ENCODE assay signal across 12 mouse cellular contexts in the genomic region with DNA sequence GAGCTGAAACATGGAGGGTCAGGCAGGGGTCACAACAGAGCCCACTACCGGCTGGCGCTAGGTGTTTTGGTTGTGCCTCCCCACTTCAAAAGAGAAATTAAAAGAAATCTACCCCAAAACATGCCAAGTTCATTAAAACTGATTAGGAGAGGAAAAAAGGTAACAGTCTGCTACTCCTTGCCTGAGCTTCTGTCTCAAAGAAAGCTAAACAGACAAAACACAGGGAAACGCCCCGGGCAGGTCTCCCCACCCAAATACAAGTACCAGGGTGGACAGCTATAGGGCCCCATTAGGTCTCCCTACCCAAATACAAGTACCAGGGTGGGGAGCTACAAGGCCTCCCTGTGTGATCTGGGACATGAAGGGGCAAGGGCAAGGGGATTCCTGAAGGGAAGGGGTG. TPM values are rescaled to one million over a fixed set of nuclear protein-coding genes. Genes with fewer than 3 reads are reported as not detected.
DNase-seq lines count a peak whose midpoint lies in the region; ATAC-seq lines count a peak whose summit lies in the region.
"Had no signal": no experiment of that assay in that cellular context is flagged by ENCODE, and none has a peak within 500 bp of the region (broad histone marks: within the 10 kb centered on the region; RNA-seq: fewer than 3 reads in every experiment).

Gm26602 (plus strand) TSS at position 301 of the 400 bp plus-strand sequence.

- no peaks in the 10 kb centered on the region for H3K27me3 ChIP-seq in intestine, embryonic 15.5 days (replicated peaks)
- H3K27me3 ChIP-seq in intestine, embryonic 16.5 days (replicated peaks; ENCODE audit: control insufficient read depth, insufficient read depth, low read length) = no peaks in the 10 kb centered on the region
- no peaks in the 10 kb centered on the region for H3K27me3 ChIP-seq in embryonic facial prominence, embryonic 13.5 days
- H3K27me3 ChIP-seq in hindbrain, embryonic 13.5 days = no peaks in the 10 kb centered on the region
- no peaks in the 10 kb centered on the region for H3K27me3 ChIP-seq in midbrain, embryonic 14.5 days (ENCODE audit: control insufficient read depth, insufficient read depth, low read length)
- H3K27me3 ChIP-seq: CH12.LX had no signal

- peaks cover 23% of the 10 kb centered on the region for H3K36me3 ChIP-seq in intestine, embryonic 15.5 days
- H3K36me3 ChIP-seq in intestine, embryonic 16.5 days (ENCODE audit: control insufficient read depth, insufficient read depth, low read length) = peaks cover 15% of the 10 kb centered on the region
- peaks cover 43% of the 10 kb centered on the region for H3K36me3 ChIP-seq in embryonic facial prominence, embryonic 13.5 days
- peaks cover 43% of the 10 kb centered on the region for H3K36me3 ChIP-seq in hindbrain, embryonic 13.5 days
- peaks cover 35% of the 10 kb centered on the region for H3K36me3 ChIP-seq in midbrain, embryonic 14.5 days (ENCODE audit: control insufficient read depth, insufficient read depth, low read length)

- no peak for DNase-seq in midbrain, embryonic 14.5 days
- DNase-seq in adipocyte (ENCODE audit: low spot score) = no peak
- no peak for DNase-seq in ovary, postnatal 10 days (ENCODE audit: low spot score)
- no peak for DNase-seq in urinary bladder, adult 2 months (ENCODE audit: low spot score)
- DNase-seq: cerebellum, adult 2 months; gastrocnemius, postnatal 10 days; kidney, postnatal 36 days had no signal

- no peak within 1 kb of the TSS for H3K9ac ChIP-seq in intestine, embryonic 15.5 days
- no peak within 1 kb of the TSS for H3K9ac ChIP-seq in intestine, embryonic 16.5 days (ENCODE audit: low read depth, low read length)
- H3K9ac ChIP-seq in embryonic facial prominence, embryonic 13.5 days = no peak within 1 kb of the TSS
- H3K9ac ChIP-seq in hindbrain, embryonic 13.5 days = peak within 1 kb of the TSS; percentile 64; the same call in 1 of the 2 replicates
- peak within 1 kb of the TSS; percentile 82; the same call in 1 of the 2 replicates for H3K9ac ChIP-seq in midbrain, embryonic 14.5 days (replicated peaks; ENCODE audit: low read length)

- ATAC-seq in intestine, embryonic 15.5 days = no peak
- ATAC-seq in intestine, embryonic 16.5 days = no peak
- ATAC-seq in embryonic facial prominence, embryonic 13.5 days (ENCODE audit: insufficient number of reproducible peaks, insufficient read depth, low FRiP score, low TSS enrichment, low read depth) = no peak
- ATAC-seq in hindbrain, embryonic 13.5 days (ENCODE audit: low FRiP score) = no peak
- ATAC-seq in midbrain, embryonic 14.5 days (ENCODE audit: low FRiP score, low TSS enrichment) = no peak

- WGBS in intestine, embryonic 15.5 days = 88% methylated on average over 4 of the region's 4 CpGs
- WGBS in intestine, embryonic 16.5 days = 89% methylated on average over 4 of the region's 4 CpGs
- 93% methylated on average over 4 of the region's 4 CpGs for WGBS in embryonic facial prominence, embryonic 13.5 days
- 95% methylated on average over 4 of the region's 4 CpGs for WGBS in hindbrain, embryonic 13.5 days
- 96% methylated on average over 4 of the region's 4 CpGs for WGBS in midbrain, embryonic 14.5 days

- H3K4me1 ChIP-seq in intestine, embryonic 15.5 days (replicated peaks) = peaks cover 31% of the 10 kb centered on the region
- H3K4me1 ChIP-seq in intestine, embryonic 16.5 days (ENCODE audit: control insufficient read depth, insufficient read depth, low read length) = peaks cover 21% of the 10 kb centered on the region
- peaks cover 22% of the 10 kb centered on the region for H3K4me1 ChIP-seq in embryonic facial prominence, embryonic 13.5 days
- peaks cover 32% of the 10 kb centered on the region for H3K4me1 ChIP-seq in hindbrain, embryonic 13.5 days (replicated peaks)
- H3K4me1 ChIP-seq in midbrain, embryonic 14.5 days (ENCODE audit: control insufficient read depth, insufficient read depth, low read length) = peaks cover 19% of the 10 kb centered on the region

- no peak within 1 kb of the TSS for H3K4me2 ChIP-seq in intestine, embryonic 15.5 days (replicated peaks)
- no peak within 1 kb of the TSS for H3K4me2 ChIP-seq in intestine, embryonic 16.5 days (ENCODE audit: low read depth, low read length)
- H3K4me2 ChIP-seq in embryonic facial prominence, embryonic 13.5 days = no peak within 1 kb of the TSS
- 0 out of 2 replicates have a peak within 1 kb of the TSS, but pooled peaks have one; percentile 53 for H3K4me2 ChIP-seq in hindbrain, embryonic 13.5 days
- no peak within 1 kb of the TSS; the same call in 1 of the 2 replicates for H3K4me2 ChIP-seq in midbrain, embryonic 14.5 days (ENCODE audit: low read length)

- no peak within 1 kb of the TSS for H3K27ac ChIP-seq in intestine, embryonic 15.5 days
- H3K27ac ChIP-seq in intestine, embryonic 16.5 days (ENCODE audit: low read length) = no peak within 1 kb of the TSS
- peak within 1 kb of the TSS; percentile 60; the same call in 1 of the 2 replicates for H3K27ac ChIP-seq in embryonic facial prominence, embryonic 13.5 days
- H3K27ac ChIP-seq in hindbrain, embryonic 13.5 days = peak within 1 kb of the TSS; percentile 98
- peak within 1 kb of the TSS; percentile 97 for H3K27ac ChIP-seq in midbrain, embryonic 14.5 days (replicated peaks; ENCODE audit: low read depth, low read length)

- H3K9me3 ChIP-seq in intestine, embryonic 15.5 days = no peaks in the 10 kb centered on the region
- H3K9me3 ChIP-seq in intestine, embryonic 16.5 days (ENCODE audit: control insufficient read depth, low read length) = no peaks in the 10 kb centered on the region
- H3K9me3 ChIP-seq in embryonic facial prominence, embryonic 13.5 days = no peaks in the 10 kb centered on the region
- H3K9me3 ChIP-seq in hindbrain, embryonic 13.5 days = no peaks in the 10 kb centered on the region
- no peaks in the 10 kb centered on the region for H3K9me3 ChIP-seq in midbrain, embryonic 14.5 days (ENCODE audit: control insufficient read depth, low read length)

- H3K4me3 ChIP-seq in intestine, embryonic 15.5 days (replicated peaks) = no peak within 1 kb of the TSS
- H3K4me3 ChIP-seq in intestine, embryonic 16.5 days (ENCODE audit: low read length) = no peak within 1 kb of the TSS
- H3K4me3 ChIP-seq in embryonic facial prominence, embryonic 13.5 days = 0 out of 2 replicates have a peak within 1 kb of the TSS, but pooled peaks have one; percentile 23
- H3K4me3 ChIP-seq in hindbrain, embryonic 13.5 days = peak within 1 kb of the TSS; percentile 22; the same call in 1 of the 2 replicates
- H3K4me3 ChIP-seq in midbrain, embryonic 14.5 days (replicated peaks; ENCODE audit: low read depth, low read length) = 0 out of 2 replicates have a peak within 1 kb of the TSS, but pooled peaks have one; percentile 58

RNA-seq across cellular contexts. Expression of gene Gm26602, which starts in this region (rescaled TPM):
- polyA plus RNA-seq in intestine, embryonic 15.5 days (2015; fragmentation: Nextera tagmentation; extraction: Ambion mirVana) = 17.7 TPM in 1 of 2 replicates, not detected in the other
- polyA plus RNA-seq in intestine, embryonic 16.5 days (2015; fragmentation: Nextera tagmentation; extraction: Ambion mirVana) = 2.1 and 7.8 TPM in 2 replicates
- polyA plus RNA-seq in embryonic facial prominence, embryonic 13.5 days (2015; fragmentation: Nextera tagmentation; extraction: Ambion mirVana) = 8.1 and 29.9 TPM in 2 replicates
- 20.6 and 22.0 TPM in 2 replicates for polyA plus RNA-seq in hindbrain, embryonic 13.5 days (2015; fragmentation: Nextera tagmentation; extraction: Ambion mirVana)
- polyA plus RNA-seq in midbrain, embryonic 14.5 days (2014; fragmentation: Nextera tagmentation; extraction: Ambion mirVana) = 3.5 and 8.6 TPM in 2 replicates
- not detected in 2 replicates for polyA plus RNA-seq in urinary bladder, adult 2 months (2012; rRNA removed)
- polyA plus RNA-seq: cerebellum, adult 2 months had no signal

Comparison
In these comparisons a context has a peak if more than half of its experiments do, and no peak if none do; other contexts are left out.
1. H3K27ac ChIP-seq: peak in embryonic facial prominence, embryonic 13.5 days (single experiment), hindbrain, embryonic 13.5 days (single experiment) and midbrain, embryonic 14.5 days (single experiment); none in intestine, embryonic 15.5 days (single experiment) and intestine, embryonic 16.5 days (single experiment).
2. H3K4me3 ChIP-seq: peak in embryonic facial prominence, embryonic 13.5 days (single experiment), hindbrain, embryonic 13.5 days (single experiment) and midbrain, embryonic 14.5 days (single experiment); none in intestine, embryonic 15.5 days (single experiment) and intestine, embryonic 16.5 days (single experiment).
3. H3K9ac ChIP-seq: peak in hindbrain, embryonic 13.5 days (single experiment) and midbrain, embryonic 14.5 days (single experiment); none in intestine, embryonic 15.5 days (single experiment), intestine, embryonic 16.5 days (single experiment) and embryonic facial prominence, embryonic 13.5 days (single experiment).